Mouse (Mus musculus): ENCODE results near the gene Herpud1. TPM values are rescaled to one million over a fixed set of nuclear protein-coding genes. Genes with fewer than 3 reads are reported as not detected.

Herpud1 gene
- 50.9 and 53.9 TPM in 2 replicates for polyA plus RNA-seq (2015; fragmentation: Nextera tagmentation; extraction: Ambion mirVana)

DNA sequence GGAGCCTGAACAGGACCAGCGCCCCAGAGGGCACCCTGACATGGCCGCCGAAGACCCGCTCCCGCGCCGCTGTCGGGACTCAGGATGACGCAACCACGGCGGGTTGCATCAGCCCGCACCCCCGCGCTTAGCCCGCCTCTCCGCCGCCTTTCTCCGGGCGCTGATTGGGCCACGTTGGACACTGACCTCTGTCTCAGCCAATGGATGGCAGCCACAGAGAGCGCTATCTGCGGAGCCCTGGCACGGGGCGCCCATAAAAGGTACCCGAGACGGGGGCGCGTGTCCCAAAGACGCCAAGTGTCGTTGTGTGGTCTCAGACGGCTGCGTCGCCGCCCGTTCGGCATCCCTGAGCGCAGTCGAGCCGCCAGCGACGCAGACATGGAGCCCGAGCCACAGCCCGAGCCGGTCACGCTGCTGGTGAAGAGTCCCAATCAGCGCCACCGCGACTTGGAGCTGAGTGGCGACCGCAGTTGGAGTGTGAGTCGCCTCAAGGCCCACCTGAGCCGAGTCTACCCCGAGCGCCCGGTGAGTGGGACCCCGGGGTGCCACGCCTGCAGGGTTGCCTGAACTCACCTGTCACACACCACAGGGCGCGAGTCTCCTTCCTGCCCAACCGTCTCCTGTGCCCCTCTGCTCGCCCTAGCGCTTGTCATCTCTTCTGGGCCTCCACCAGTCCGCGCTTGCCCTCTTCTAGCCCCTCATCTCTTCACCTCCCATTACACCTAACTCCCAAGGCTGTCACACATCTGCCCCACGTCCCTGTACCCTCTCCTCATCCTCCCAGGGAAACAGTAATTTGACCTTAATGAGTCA lies at the start of gene Herpud1:
Herpud1 (plus strand) TSS at position 225 of the 813 bp plus-strand sequence.
- WGBS, result under 1% methylated on average over 65 of the region's 65 CpGs

DNA sequence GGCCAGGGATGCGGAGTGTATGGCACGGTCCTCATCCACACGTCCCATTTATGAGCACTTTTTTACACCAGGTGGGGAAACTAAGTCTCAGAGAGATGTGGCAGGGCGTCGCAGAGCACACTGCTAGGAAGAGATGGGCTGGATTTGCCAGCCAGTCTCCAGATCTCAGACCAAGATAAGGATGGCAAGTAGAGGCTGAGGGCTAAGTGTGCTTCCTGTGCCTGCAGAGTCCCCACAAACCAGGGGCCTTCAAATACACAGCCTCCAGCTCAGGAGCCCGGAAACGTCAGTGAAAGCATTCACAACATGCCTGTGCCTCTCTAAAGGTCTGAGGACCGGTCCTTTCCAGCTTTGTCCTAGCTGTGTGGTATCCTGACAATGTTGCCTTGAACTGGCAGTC lies 48.7 kb upstream of the Herpud1 start:
- no peak for ATAC-seq
- WGBS, result 83% methylated on average over 8 of the region's 8 CpGs
- no peaks in the 10 kb centered on the region for H3K9me3 ChIP-seq (replicated peaks)
- H3K36me3 ChIP-seq (ENCODE audit: poor library complexity, severe bottlenecking), result no peaks in the 10 kb centered on the region
- no peak overlapping the region for H3K4me2 ChIP-seq
- no peak overlapping the region for H3K4me3 ChIP-seq
- no peak overlapping the region for H3K27ac ChIP-seq
- no peaks in the 10 kb centered on the region for H3K4me1 ChIP-seq
- H3K27me3 ChIP-seq, result no peaks in the 10 kb centered on the region
- H3K9ac ChIP-seq, result no peak overlapping the region

More for the DNA sequence above, at the start of gene Herpud1:
- 0 out of 2 replicates have a peak, but pooled peaks cover 3% of the 10 kb centered on the region for H3K9me3 ChIP-seq (replicated peaks)
- H3K4me1 ChIP-seq, result peaks cover 16% of the 10 kb centered on the region
- H3K36me3 ChIP-seq (ENCODE audit: poor library complexity, severe bottlenecking), result peaks cover 23% of the 10 kb centered on the region
- ATAC-seq, result peak; percentile 100
- H3K27me3 ChIP-seq, result no peaks in the 10 kb centered on the region
- peak within 1 kb of the TSS; percentile 85 for H3K4me3 ChIP-seq
- H3K9ac ChIP-seq, result peak within 1 kb of the TSS; percentile 78
- peak within 1 kb of the TSS; percentile 83 for H3K27ac ChIP-seq
- peak within 1 kb of the TSS; percentile 83 for H3K4me2 ChIP-seq

DNA sequence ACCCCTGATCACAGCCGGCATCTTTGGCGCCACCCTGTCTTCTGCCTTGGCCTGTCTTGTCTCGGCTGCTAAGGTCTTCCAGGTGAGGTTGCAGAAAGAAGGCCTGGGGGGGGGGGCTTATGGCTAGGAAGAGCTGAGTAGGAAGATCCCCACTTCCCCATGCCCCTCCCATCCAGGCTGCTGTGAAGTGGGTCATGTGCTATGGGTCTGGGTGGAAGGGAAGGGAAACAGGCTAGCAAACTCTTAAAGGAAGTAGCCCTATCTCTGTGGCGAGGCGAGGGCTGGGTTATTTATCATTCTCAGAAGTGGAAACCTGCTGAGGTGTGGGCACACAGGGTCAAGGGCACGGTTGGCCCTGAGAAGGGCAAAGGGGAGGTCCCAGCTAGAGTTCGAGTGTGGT lies 45.4 kb upstream of the Herpud1 start:
- Histone ChIP-seq H3K9me3 (replicated peaks) (no peaks in the 10 kb centered on the region), H3K36me3 (ENCODE audit: poor library complexity, severe bottlenecking) (no peaks in the 10 kb centered on the region), H3K27me3 (no peaks in the 10 kb centered on the region), H3K4me1 (no peaks in the 10 kb centered on the region), H3K4me2 (no peak overlapping the region), H3K27ac (no peak overlapping the region), H3K9ac (no peak overlapping the region), H3K4me3 (no peak overlapping the region)
- ATAC-seq, result no peak
- whole genome bisulfite sequencing, result 86% methylated on average over 7 of the region's 7 CpGs

DNA sequence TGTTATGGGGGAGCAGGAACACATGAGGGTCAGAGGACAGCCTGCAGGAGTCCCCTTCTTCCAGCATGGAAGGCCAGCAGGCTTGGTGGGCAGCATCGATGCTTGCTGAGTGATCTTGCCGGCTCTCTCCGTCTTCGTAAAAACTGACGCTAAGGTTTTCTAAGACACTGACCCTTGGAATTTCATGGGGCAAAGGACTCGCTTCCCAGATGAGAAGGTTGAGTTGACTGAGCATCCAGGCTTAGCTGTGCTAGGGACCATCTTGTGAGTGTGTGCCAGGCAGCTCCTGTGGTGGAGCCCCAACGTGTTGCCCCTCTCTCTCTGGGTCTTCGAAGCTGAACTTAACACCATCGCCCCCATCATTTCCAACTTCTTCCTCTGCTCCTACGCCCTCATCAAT lies 43.5 kb upstream of the Herpud1 start:
- Histone ChIP-seq H3K4me3 (no peak overlapping the region), H3K4me2 (no peak overlapping the region), H3K36me3 (ENCODE audit: poor library complexity, severe bottlenecking) (no peaks in the 10 kb centered on the region), H3K27ac (no peak overlapping the region), H3K27me3 (no peaks in the 10 kb centered on the region), H3K4me1 (no peaks in the 10 kb centered on the region), H3K9ac (no peak overlapping the region; the same call in 1 of the 2 replicates), H3K9me3 (replicated peaks) (no peaks in the 10 kb centered on the region)
- WGBS, result 92% methylated on average over 10 of the region's 10 CpGs
- ATAC-seq, result no peak

DNA sequence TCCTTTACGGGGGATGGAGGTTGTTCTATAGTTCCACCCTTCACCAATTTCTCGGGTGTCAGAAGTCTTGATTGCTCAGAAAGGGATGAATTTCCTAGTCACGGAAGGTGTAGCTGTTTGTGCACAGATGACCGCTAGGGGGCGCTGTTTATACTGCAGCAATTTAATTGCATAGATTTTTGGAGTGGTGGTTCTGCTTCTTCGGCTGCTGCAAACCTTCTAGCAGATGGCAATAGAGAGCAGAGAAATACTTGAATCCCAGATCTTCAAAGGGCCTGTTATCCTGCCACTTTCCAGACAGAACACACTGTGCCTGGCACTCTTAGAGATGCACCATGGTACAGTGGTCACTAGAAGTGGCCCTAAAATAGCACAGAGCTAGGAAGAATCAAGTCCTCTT lies 42.9 kb upstream of the Herpud1 start:
- 13% methylated on average over 6 of the region's 6 CpGs for WGBS
- no peak overlapping the region for H3K9ac ChIP-seq
- H3K4me2 ChIP-seq, result no peak overlapping the region

DNA sequence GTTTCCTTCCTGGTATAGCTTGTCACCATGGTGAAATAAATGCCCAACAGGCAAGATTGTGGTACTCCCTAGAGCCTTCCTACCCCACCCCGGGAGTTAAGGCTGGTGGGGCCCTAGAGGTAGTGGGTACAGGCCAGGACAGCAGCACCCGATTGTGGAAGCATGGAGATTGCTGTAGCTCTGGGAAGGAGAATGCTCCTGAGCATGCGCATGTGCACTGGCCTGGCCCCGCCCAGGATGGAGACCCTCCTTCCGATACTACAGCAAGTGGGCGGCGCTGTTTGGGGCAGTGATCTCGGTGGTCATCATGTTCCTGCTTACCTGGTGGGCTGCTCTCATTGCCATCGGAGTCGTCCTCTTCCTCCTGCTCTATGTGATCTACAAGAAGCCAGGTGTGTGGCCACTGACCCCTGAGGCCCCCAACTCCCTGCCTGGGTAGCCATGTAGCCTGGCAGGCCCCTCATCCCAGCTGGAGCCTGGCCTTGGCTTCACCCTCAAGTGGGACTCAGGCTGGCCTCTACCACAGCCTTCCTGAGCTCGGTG lies 42.4 kb upstream of the Herpud1 start:
- WGBS, result 88% methylated on average over 11 of the region's 11 CpGs
- ATAC-seq, result no peak
- no peaks in the 10 kb centered on the region for H3K9me3 ChIP-seq (replicated peaks)
- H3K36me3 ChIP-seq (ENCODE audit: poor library complexity, severe bottlenecking), result no peaks in the 10 kb centered on the region
- no peak overlapping the region for H3K4me3 ChIP-seq
- H3K4me1 ChIP-seq, result no peaks in the 10 kb centered on the region
- H3K9ac ChIP-seq, result no peak overlapping the region
- no peak overlapping the region for H3K4me2 ChIP-seq
- H3K27ac ChIP-seq, result no peak overlapping the region
- no peaks in the 10 kb centered on the region for H3K27me3 ChIP-seq

More for the DNA sequence above, 42.9 kb upstream of the Herpud1 start:
- Histone ChIP-seq H3K4me3 (no peak overlapping the region), H3K9me3 (replicated peaks) (no peaks in the 10 kb centered on the region), H3K36me3 (ENCODE audit: poor library complexity, severe bottlenecking) (no peaks in the 10 kb centered on the region), H3K27me3 (no peaks in the 10 kb centered on the region), H3K27ac (no peak overlapping the region), H3K4me1 (no peaks in the 10 kb centered on the region)
- no peak for ATAC-seq

DNA sequence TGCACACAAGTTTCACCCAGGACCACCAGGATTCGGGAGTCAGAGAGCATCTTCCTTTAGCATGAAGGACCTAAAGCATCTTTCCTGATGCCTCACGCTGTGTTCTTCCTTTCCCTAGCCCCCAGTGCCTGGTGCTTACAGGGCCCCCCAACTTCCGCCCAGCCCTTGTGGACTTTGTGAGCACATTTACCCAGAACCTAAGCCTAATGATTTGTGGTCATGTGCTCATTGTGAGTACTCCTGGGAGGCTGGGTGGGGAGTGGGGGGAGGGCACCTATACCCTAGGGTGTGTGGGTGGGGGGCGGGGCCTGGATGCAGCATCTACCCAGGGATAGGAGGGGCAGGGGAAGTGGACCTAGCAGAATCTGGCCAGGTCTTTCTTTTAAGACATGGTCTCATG lies 40.6 kb upstream of the Herpud1 start:
- ATAC-seq, result no peak
- Histone ChIP-seq H3K4me2 (no peak overlapping the region), H3K9ac (no peak overlapping the region), H3K27ac (no peak overlapping the region), H3K9me3 (replicated peaks) (no peaks in the 10 kb centered on the region), H3K27me3 (no peaks in the 10 kb centered on the region), H3K36me3 (ENCODE audit: poor library complexity, severe bottlenecking) (no peaks in the 10 kb centered on the region), H3K4me1 (no peaks in the 10 kb centered on the region), H3K4me3 (no peak overlapping the region)
- WGBS, result 84% methylated on average over 4 of the region's 4 CpGs

DNA sequence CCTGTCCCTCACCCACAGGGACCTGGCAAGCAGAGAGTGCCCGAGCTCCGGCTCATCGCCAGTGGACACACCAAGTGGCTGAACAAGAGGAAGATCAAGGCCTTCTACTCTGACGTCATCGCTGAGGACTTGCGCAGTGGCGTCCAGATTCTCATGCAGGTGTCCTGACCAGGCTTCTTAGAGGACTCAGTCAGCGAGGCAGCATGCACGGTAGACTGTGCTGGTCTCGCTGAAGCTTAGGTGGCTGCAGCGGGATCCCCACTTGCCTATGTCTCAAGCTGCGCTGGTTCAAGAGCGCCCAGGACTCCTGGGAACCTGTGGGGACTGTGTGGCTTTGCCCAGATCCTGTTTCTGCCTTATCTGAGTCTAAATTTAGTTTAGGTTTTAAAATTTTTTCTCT lies 40.0 kb upstream of the Herpud1 start:
- ATAC-seq, result no peak
- Histone ChIP-seq H3K27ac (no peak overlapping the region), H3K27me3 (no peaks in the 10 kb centered on the region), H3K4me3 (no peak overlapping the region), H3K4me1 (no peaks in the 10 kb centered on the region), H3K4me2 (no peak overlapping the region), H3K36me3 (ENCODE audit: poor library complexity, severe bottlenecking) (no peaks in the 10 kb centered on the region), H3K9me3 (replicated peaks) (no peaks in the 10 kb centered on the region), H3K9ac (no peak overlapping the region)
- WGBS, result 93% methylated on average over 13 of the region's 13 CpGs

DNA sequence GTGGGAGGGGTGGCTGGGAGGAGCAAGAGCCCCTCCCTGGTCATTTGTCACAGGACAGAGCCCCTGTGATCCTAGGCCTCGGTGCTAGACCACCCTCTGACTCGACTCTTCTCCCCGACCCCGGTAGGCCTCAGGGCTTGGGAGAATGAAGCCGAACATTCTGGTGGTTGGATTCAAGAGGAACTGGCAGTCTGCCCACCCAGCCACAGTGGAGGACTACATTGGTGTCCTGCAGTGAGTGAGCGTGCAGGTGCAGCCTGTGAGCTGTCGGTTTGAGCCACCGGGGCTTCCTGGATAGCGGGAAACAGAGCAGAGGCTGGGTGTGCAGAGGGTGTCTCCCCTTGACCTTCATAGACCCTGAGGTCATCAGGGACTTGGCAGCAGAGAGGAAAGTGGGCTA lies 37.8 kb upstream of the Herpud1 start:
- H3K4me2 ChIP-seq, result no peak overlapping the region
- no peak overlapping the region for H3K4me3 ChIP-seq
- H3K27ac ChIP-seq, result no peak overlapping the region
- no peak for ATAC-seq
- H3K9me3 ChIP-seq (replicated peaks), result no peaks in the 10 kb centered on the region
- no peak overlapping the region for H3K9ac ChIP-seq
- no peaks in the 10 kb centered on the region for H3K36me3 ChIP-seq (ENCODE audit: poor library complexity, severe bottlenecking)
- H3K27me3 ChIP-seq, result no peaks in the 10 kb centered on the region
- WGBS, result 78% methylated on average over 9 of the region's 9 CpGs
- no peaks in the 10 kb centered on the region for H3K4me1 ChIP-seq

- H3K4me3 ChIP-seq, result no peak overlapping the region
- ATAC-seq, result no peak
Measured at GRCm38 (mm10) chr8:94354069-94354531, 32.1 kb upstream of the Herpud1 start.

DNA sequence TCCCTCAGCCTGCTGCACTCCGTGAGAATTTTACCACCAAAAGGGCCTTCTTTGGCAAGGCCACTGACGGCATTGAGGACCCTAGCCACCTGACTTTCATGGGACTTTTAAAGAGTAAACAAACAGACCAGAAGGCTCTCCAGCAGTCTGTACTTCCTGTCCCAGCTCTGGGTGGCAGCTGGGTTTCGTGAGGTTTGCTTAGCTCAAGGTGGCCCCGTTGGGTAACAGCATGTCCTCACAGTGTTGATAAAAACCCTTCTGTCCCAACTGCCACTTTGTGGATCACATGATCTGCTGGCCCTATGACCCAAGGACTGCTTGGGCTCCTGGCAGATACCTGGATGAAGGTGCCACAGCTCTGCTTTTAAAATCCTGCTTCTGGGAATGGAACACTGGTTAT lies 31.7 kb upstream of the Herpud1 start:
- H3K4me1 ChIP-seq, result peaks cover 6% of the 10 kb centered on the region
- H3K36me3 ChIP-seq (ENCODE audit: poor library complexity, severe bottlenecking), result no peaks in the 10 kb centered on the region
- H3K4me3 ChIP-seq, result no peak overlapping the region
- H3K9ac ChIP-seq, result no peak overlapping the region
- no peak overlapping the region for H3K4me2 ChIP-seq
- no peak for ATAC-seq
- no peaks in the 10 kb centered on the region for H3K27me3 ChIP-seq
- no peaks in the 10 kb centered on the region for H3K9me3 ChIP-seq (replicated peaks)
- WGBS, result 84% methylated on average over 4 of the region's 4 CpGs
- H3K27ac ChIP-seq, result no peak overlapping the region

More at GRCm38 (mm10) chr8:94354069-94354531, 32.1 kb upstream of the Herpud1 start:
- 86% methylated on average over 7 of the region's 7 CpGs for WGBS
- H3K36me3 ChIP-seq (ENCODE audit: poor library complexity, severe bottlenecking), result no peaks in the 10 kb centered on the region
- H3K27ac ChIP-seq, result no peak overlapping the region
- H3K4me1 ChIP-seq, result peaks cover 6% of the 10 kb centered on the region
- H3K27me3 ChIP-seq, result no peaks in the 10 kb centered on the region
- H3K4me2 ChIP-seq, result no peak overlapping the region
- no peaks in the 10 kb centered on the region for H3K9me3 ChIP-seq (replicated peaks)
- no peak overlapping the region for H3K9ac ChIP-seq

- no peak overlapping the region for H3K4me3 ChIP-seq
- ATAC-seq, result no peak
- no peak overlapping the region for H3K27ac ChIP-seq
- no peaks in the 10 kb centered on the region for H3K27me3 ChIP-seq
- no peak overlapping the region for H3K9ac ChIP-seq
- H3K4me1 ChIP-seq, result peaks cover 6% of the 10 kb centered on the region
- no peaks in the 10 kb centered on the region for H3K36me3 ChIP-seq (ENCODE audit: poor library complexity, severe bottlenecking)
- 89% methylated on average over 6 of the region's 6 CpGs for WGBS
- no peaks in the 10 kb centered on the region for H3K9me3 ChIP-seq (replicated peaks)
- H3K4me2 ChIP-seq, result no peak overlapping the region
Measured at GRCm38 (mm10) chr8:94357220-94357619, 29.0 kb upstream of the Herpud1 start.

Data from forebrain, embryonic 13.5 days (tissue).